Mouse (Mus musculus): ENCODE results near the gene Eps8l1.
"Not testable (repeated sequence)": the region's sequence is repeated elsewhere in the genome, so short reads cannot be mapped to it uniquely, and the experiment has no call there.

The Eps8l1 gene

GRCm38 (mm10) chr7:4460576-4461434 is at the start of gene Eps8l1:
Gene Eps8l1 (plus strand): TSS chr7:4460674.
- DNase-seq, result no peak

DNA sequence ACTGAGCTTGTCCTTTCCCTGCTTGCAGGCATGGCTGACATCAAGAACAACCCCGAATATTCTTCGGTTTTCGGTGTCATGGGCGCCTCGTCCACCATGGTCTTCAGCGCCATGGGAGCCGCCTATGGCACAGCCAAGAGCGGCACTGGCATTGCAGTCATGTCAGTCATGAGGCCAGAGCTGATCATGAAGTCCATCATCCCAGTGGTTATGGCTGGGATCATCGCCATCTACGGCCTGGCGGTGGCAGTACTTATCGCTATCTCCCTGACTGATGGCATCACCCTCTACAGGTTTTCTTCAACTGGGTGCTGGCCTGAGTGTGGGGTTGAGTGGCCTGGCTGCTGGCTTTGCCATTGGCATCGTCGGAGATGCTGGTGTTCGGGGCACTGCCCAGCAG is 48.1 kb upstream of the Eps8l1 start:
- not testable (repeated sequence) for DNase-seq

- DNase-seq, result no peak
These were observed 40.8 kb upstream of the Eps8l1 start for GRCm38 (mm10) chr7:4419681-4420080.

DNA sequence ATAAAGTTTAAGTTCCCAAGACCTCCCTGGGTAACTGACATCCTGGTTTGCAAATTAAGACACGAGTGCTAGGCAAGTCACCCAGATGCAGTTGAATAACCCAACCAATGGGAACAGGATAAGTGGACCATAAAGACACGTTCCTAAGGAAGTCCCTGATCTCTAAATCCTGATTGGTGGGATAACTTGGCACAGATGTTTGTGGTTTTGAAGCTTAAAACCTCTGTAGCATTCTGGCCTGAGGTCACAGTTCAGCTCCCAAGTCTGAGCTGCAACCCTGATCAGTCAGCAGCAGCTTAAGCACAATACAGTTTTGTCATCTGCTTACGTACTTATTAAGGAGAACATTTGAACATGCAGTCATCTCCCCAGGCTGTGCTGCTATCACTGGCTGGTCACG is 40.2 kb upstream of the Eps8l1 start:
- no peak for DNase-seq

- DNase-seq, result peak; percentile 88
These were observed 33.1 kb upstream of the Eps8l1 start for GRCm38 (mm10) chr7:4427161-4427912.

DNA sequence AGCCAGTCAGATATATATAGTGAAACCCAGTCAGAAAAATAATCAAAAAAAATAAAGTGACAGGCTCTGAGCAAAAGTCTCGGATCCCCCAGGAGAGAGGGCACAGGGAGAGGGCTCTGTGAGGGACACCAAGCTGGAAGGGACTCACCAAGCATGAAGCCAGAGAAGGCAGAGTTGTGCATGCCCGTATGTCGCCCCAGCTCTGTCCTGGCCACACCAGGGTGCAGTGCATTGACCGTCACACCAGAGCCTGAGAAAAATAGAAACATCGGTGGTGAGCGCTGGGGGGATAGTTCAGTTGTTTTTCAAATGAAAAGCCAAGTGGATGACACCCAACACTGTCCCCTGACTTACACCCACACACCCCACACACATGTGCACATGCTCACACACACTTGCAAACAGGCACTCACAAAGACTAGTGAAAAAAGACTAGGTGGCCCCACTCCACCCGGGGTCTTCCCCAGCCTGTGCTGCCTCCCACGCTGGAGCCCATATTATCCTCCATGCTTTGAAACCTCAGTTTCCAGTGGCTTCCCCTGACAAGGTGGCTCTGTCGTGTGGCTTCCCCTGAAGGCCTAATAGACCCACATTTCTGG is 30.1 kb upstream of the Eps8l1 start:
- DNase-seq, result no peak

DNA sequence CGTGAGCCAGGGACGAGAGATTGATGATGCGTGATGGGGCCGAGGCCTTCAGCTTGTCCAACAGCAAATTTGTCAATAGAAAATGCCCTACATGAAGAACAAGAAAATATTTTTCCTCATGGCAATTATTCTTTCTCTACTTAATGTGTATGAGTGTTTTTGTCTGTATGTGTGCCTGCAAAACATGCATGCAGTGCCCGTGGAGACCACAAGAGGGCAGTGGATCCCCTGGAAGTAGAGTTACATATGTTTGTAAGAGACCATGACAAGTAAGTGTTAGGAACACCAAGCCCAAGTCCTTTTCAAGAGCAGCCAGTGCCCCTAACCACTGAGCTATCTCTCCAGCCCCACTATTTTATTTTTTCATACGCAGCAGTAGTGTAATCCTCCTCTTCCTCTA is 28.9 kb upstream of the Eps8l1 start:
- peak; percentile 87 for DNase-seq

DNA sequence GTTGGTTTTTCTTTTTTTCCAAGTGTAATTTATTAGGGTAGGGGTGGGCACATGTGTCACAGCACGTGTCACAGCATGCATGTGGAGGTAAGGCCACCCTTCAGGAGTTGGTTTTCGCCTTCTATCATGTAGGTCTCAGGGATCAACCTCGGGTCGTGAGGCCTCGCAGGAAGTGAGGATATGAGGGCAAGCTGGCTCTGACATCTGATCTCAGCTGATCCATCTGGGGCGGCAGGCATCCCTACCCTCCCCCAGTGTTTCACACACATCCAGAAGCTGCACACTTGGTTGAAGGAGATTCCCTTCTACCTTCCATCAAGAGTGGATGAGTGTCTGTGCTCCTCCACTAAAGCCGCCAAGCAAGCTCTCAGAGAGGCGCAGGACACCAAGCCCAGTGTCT is 28.4 kb upstream of the Eps8l1 start:
- DNase-seq, result no peak

GRCm38 (mm10) chr7:4437721-4438120 is 22.8 kb upstream of the Eps8l1 start:
- DNase-seq, result peak; percentile 1

GRCm38 (mm10) chr7:4440549-4440948 is 19.9 kb upstream of the Eps8l1 start:
- DNase-seq, result no peak

DNA sequence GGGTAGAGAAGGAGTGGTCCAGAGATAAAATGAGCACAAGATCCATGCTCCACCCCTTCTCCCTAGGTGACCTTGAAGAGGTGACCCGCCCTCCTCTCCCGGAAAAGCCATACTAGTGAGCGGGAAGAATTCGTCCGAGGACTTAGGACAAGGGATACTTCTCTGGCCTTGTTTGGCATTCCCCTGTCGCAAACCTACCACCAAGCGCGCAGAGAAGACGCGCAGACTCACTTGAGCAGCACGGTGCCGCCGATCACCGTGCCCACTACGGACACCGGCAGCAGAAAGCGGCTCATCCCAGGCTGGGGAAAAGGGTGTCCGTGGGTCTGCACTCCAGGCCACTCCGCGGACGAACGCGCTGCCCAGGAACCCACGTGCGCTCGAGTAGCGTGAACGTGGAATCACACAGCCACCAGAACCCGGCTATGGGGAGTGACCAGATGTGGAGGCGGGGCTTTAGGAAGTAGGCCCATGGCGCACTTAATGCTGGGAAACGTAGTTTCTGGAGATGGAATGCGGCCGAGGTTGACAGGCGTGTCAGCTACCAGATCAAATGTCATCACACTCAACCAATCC is 15.2 kb upstream of the Eps8l1 start, which contains the start of gene Rdh13:
Gene Rdh13, minus strand, starts transcription at position 434 of the 576 bp plus-strand sequence.
- DNase-seq, result peak; percentile 82

GRCm38 (mm10) chr7:4447138-4447537 is 13.3 kb upstream of the Eps8l1 start:
- peak; percentile 45 for DNase-seq

- no peak for DNase-seq
These were observed 12.0 kb upstream of the Eps8l1 start for GRCm38 (mm10) chr7:4448439-4448838.

DNA sequence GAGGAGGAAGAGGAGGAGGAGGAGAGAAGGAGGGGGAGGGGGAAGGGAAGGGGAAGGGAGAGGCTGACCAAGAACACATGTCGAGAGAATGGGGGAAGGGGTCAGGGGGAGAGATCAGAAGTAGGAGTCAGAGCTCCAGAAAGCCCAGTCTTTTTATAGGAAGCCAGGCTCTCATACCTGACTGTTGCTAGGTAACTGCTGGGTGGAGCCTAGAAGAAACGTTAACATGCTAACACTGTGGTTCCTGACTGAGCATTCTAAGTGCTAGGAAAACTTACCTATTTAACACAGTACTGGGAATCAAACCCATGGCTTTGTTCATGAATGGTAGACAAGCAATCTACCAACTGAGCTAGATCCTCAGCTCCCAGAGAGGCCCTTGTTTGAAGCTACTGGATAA is 11.3 kb upstream of the Eps8l1 start:
- DNase-seq, result no peak

DNA sequence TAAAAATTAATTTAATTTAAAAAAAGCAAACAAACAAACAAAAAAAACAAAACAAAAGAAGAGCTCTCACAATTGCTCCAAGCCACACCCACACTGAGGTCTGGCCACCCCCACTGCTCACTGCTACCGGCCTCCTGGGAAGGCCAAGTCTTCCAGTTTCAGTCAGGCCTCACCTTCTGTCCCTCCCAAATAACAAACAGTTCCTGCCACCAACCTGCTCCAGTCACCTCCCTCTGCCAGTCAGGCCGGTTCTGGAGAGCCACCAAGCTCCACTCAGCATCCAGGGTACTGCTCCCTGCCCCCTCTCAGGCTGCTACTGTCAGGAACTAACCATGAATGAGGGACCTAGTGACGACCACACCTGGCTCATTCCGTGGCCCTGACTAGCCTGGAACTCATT is 7.8 kb upstream of the Eps8l1 start:
- no peak for DNase-seq

- DNase-seq, result no peak
These were observed 3.8 kb downstream of the Eps8l1 start for GRCm38 (mm10) chr7:4464194-4464824.

DNA sequence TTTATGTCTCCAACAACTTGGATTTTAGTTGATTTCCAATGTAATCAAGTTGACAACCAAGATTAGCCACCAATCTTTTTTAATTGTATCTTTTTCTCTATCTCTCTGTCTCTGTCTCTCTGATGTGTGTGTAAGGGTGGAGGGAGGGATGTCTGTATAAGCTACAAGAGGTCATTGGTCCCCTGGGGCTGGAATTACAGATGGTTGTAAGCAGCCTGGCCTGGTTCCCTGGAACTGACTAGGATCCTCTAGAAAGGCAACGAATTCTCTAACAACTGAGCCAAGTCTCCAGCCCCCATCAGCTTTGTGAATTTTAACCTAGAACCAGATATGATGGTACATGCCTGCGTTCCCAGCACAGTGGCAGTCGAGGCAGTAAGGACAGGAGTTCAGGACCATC is 7.3 kb downstream of the Eps8l1 start:
- DNase-seq, result no peak

DNA sequence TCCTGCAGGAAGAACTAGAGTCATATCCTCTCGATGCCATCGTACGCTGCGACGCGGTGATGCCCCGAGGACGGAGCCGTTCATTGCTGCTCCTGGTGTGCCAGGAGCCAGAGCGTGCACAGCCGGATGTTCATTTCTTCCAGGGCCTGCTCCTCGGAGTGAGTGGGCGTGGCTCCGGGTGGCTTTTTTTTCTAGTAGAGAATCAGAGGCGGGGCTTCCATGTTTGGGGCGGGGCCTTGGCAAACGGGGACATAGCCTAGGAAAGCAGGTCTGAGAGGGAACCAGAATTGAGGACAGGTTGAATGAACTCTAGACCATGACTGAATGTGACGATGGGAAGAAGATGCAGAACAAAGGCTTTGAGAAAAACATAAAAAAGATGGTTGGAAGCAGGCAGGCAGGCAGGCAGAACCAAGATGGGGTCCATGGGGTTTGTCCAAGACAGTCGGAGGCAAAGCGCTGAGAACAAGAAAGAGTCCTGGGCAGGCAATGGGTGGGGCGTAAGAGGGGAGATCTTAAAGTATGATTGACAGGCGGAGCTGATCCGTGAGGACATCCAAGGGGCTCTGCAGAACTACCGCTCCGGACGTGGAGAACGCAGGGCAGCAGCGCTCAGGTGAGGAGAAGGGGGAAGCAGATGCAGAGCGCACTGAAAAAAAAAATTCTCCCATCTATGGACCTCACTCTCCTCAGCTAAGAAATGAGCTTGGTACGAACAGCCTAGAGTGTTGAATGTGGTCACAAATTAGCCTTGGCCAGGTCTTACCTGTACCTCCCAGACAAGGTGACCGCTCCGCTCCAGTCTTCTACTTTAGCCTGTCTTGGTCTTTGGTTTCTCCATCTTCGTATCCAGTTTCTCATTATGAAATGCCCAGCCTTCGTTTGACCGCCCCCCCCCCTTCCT is 10.1 kb downstream of the Eps8l1 start:
- peak; percentile 64 for DNase-seq

DNA sequence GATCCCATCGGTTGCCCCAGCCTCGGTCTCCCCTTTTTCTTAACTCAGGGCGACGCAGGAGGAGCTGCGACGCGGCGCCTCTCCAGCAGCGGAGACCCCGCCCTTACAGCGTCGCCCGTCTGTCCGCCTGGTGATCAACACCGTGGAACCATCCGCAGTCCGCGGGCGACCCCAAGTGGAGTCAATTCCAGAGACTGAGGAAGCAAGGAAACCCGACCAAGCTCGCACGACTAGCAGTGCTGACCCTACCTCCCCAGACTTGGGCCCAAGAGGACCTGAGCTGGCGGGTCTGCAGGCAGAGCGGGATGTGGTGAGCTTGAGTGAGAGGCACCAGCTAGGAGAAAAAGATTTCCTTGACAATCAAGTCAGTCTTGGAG is 10.7 kb downstream of the Eps8l1 start:
- peak; percentile 65 for DNase-seq

DNA sequence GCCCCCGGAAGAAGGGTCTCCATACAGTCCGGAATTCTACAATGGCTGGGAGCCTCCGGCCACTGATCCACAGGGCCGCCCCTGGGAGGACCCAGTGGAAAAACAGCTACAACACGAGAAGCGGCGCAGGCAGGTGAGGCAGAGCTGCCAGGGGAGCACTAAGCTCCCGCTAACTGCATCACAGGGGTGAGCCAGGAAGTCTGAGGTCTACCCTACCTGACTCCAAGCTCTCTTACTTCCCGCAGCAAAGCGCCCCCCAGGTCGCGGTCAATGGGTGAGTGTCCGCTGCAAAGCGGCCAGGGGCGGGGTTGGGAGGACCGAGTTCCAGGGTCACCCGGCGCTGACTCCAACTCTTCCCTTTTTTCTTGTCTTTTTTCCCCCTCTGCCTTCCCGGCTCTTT is 13.5 kb downstream of the Eps8l1 start:
- no peak for DNase-seq

GRCm38 (mm10) chr7:4478021-4478795 is 17.7 kb downstream of the Eps8l1 start:
- no peak for DNase-seq

Measured in thymus, postnatal 4 days (tissue).